Mouse (Mus musculus) embryonic fibroblast, embryonic 13.5 days (primary cell): Measurements from ENCODE around the gene Adamts4. TPM values are rescaled to one million over a fixed set of nuclear protein-coding genes. Genes with fewer than 3 reads are reported as not detected.

ENCODE experiments used
- H3K27ac ChIP-seq: 2 replicates; pipeline ENCODE4 v1.5.1; 2012; ENCODE audit warnings: low read length, control low read depth, inconsistent platforms; ENCODE audit not compliant: insufficient read depth
- H3K4me1 ChIP-seq: 2 replicates; pipeline ENCODE4 v1.6.1; 2011; ENCODE audit warnings: low read length; ENCODE audit not compliant: control insufficient read depth, insufficient read depth
- H3K4me3 ChIP-seq: 2 replicates; pipeline ENCODE4 v1.5.1; 2011; ENCODE audit warnings: mild to moderate bottlenecking, control low read depth, low read length; ENCODE audit not compliant: insufficient read depth
- CTCF ChIP-seq: IDR thresholded peaks from 2 replicates; pipeline ENCODE4 v1.5.1; 2011; ENCODE audit warnings: mild to moderate bottlenecking, control low read depth, low read length, moderate library complexity, borderline replicate concordance; ENCODE audit not compliant: insufficient read depth
- POLR2A ChIP-seq: IDR thresholded peaks from 2 replicates; pipeline ENCODE4 v1.6.1; 2011; ENCODE audit warnings: low read depth, mild to moderate bottlenecking, control low read depth, low read length, moderate library complexity
- polyA plus RNA-seq: library from polyadenylated mRNA; stranded (reverse); fragments of >200 nt; gene quantifications from 2 replicates; pipeline ENCODE4 v1.2.4, GENCODE M21; 2011; ENCODE audit warnings: low read depth; ENCODE audit not compliant: missing spikeins, insufficient read length

Gene Adamts4
- 24.3 and 25.8 TPM in 2 replicates for polyA plus RNA-seq

DNA sequence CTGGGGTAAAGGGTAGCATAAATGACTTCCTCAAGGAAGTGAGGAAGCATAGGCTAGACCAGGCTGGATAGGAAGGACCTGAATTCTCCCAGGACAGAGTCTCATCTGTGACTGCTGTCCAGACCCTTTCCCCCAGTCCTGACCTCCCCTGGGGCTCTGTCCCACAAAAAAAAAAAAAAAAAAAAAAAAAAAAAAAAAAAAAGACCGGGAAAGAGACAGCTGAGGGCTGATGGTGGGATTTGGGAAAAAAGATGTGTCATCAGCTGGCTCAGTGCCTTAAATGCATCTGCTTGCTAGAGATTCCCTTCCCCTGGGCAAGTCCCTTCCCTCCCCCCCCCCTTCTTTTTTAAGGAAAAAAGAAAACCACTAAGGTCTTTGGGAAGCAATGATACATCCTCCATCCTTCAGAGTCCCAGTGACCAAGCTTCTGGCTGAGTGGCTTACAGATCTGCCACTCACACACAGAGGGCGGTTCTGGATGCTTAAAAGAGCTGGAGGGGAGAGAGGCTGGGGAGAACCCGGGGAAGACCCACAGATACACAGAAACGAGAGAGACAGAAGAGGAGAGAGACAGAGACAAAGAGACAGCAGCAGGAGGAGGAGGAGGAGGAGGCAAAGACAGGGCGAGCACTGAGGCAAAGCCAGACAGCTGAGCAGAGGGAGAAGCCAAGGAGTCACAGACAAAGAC lies at the start of gene Adamts4:
Adamts4 (plus strand) TSS at position 509 of the 688 bp plus-strand sequence.
- peaks cover 3% of the 10 kb centered on the region for H3K4me1 ChIP-seq
- peak within 1 kb of the TSS; percentile 88 for H3K27ac ChIP-seq
- H3K4me3 ChIP-seq, result peak within 1 kb of the TSS; percentile 24
- peak; percentile 98 for TF ChIP-seq POLR2A
- no peak for TF ChIP-seq CTCF

DNA sequence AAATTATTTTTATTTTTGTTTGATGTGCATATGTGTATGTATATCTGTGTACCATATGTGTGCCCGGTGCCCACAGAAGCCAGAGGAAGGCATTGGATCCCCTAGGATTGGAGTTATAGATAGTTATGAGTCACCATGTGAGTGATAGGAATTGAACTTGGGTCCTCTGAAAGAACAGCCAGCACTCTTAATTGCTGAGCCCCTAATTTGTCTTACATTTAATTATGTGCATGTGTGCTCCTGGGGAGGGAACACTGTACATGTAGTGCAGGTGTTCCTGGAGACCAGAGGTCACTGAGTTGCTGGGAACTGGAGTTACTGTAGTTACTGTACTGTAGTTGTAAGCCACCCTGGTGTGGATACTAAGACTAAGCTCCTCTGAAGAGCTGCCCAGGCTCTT lies 49.5 kb upstream of the Adamts4 start:
- H3K4me3 ChIP-seq, result no peak overlapping the region
- no peak overlapping the region for H3K27ac ChIP-seq
- no peak for TF ChIP-seq POLR2A
- no peak for TF ChIP-seq CTCF
- no peaks in the 10 kb centered on the region for H3K4me1 ChIP-seq

DNA sequence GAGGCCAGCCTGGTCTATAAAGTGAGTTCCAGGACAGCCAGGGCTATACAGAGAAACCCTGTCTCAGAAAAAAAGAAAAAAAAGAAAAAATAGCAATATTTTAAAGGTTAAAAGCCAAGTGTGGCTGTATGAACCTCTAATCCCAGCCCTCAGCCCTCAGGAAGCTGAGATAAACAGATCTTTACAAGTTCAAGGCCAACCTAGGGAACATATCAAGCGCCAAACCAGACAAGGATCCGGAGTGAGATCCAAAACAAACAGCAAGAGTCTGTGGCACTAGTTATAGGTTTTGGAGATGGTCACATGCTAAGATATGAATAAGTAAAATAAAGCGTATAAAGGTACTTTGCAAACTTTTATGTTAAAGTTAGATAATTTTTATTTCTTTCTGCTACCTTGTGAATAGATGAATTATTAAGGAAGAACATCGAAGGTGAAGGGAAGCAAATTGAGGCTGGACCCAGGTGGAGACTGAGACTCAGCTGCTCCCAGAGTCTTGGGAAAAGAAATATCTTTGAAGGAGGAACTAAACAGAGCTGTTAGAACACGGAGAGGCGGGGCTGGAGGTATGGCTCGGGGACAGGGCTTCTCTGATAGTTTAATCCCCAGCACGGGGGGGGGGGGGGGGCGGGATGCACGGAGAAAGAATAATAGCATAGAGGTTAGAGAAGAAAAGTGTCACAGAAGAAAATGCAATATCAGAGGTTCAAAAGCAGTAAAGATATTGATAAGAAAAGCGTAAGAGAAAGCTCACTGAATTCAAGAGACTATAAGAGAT lies 46.6 kb upstream of the Adamts4 start:
- no peak for TF ChIP-seq POLR2A
- no peak overlapping the region for H3K4me3 ChIP-seq
- H3K4me1 ChIP-seq, result no peaks in the 10 kb centered on the region
- no peak overlapping the region for H3K27ac ChIP-seq

DNA sequence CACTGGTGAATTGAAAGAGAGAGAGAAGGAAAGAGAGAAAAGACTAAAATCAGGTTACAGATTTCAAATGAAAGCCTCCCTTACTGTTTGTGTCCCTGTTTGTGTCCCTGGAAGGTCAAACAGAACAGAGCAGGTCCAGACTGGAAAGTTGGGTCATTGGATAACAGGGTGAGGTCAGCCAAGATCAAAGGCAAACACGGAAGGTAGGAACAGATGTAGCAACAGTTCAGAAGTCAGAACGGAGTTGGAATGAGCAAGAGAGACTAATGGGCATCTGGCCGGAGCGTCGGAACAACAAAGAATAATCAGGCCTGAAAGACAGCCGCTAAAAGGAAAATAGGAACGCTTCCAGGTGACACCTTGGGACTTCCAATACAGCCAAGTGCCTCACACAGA lies 46.0 kb upstream of the Adamts4 start:
- H3K4me1 ChIP-seq, result no peaks in the 10 kb centered on the region
- TF ChIP-seq POLR2A (no peak), CTCF (no peak)
- no peak overlapping the region for H3K4me3 ChIP-seq
- H3K27ac ChIP-seq, result no peak overlapping the region

DNA sequence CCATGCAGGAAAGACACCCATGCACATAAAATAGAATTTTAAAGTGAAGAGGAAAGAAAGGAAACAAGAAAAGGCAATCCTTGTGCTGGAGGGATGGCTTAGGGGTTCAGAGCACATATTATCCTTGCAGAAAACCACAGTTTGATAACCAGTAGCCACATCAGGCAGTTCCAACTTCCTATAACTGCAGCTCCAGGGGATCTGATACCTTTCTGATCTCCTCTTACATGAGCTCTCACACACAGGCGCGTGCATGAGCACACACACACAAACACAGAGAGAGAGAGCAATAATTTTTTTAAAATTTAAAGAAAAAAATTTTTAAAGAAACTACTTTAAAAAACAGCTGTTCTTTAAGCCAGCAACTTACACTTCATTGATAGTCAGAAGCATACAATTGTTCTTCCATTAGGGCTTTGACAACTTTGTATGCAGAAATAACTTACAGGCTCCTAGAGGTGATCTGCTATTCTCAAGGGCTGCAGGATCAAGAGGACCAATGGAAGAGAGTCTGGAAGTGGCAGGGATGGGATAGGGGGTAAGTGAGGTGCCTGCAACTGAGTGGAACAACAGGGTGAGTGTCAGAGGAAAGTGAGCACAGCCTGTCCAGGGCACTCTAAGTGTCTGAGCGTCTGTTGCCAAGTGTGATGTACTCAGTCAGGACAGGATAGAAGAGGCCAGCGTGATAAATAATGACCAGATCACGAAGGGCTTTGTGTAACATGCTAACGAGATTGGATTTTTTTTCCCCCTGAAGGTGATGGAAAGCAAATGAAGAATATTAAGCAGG lies 44.3 kb upstream of the Adamts4 start:
- H3K4me3 ChIP-seq, result no peak overlapping the region
- no peak overlapping the region for H3K27ac ChIP-seq
- no peaks in the 10 kb centered on the region for H3K4me1 ChIP-seq
- TF ChIP-seq CTCF (no peak), POLR2A (no peak)

DNA sequence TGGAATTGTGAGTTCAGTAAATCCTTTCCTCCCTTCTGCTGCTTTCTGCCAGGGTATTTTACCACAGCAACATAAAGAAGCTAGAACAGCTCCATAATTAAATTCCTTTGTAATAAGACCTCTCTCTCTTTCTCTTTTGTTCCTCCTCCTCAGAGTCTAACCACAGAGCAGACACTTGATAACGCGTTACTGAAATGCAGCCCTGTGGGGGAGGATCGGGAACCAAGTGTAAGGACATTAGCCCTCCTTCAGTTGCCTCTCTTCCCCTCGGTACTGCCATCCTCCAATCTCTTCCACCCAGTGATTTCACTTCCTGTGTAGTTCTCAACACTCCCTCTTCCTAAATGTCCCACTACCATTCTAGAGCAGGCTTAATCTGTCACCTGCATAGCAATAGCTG lies 40.8 kb upstream of the Adamts4 start:
- TF ChIP-seq POLR2A (no peak), CTCF (no peak)
- Histone ChIP-seq H3K4me1 (no peaks in the 10 kb centered on the region), H3K4me3 (no peak overlapping the region), H3K27ac (no peak overlapping the region)

DNA sequence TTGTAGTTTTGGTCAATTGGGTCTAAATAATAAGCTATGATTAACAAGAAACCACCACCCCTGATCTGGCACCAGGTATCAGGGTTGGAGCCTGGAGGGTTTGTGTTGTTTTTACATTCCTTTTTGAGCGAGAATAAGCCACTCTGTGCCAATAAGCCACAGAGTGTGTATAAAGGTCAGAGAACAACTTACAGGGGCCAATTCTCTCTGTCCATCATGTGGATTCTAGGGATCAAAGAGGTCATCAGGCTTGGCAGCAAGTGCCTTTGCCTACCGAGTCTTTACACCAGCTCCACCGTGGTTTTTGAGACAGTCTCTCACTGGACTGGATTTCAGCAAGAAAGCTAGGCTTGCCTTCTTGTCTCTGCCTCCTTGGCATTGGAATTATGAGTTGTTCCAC lies 37.4 kb upstream of the Adamts4 start:
- no peak overlapping the region for H3K27ac ChIP-seq
- no peak for TF ChIP-seq CTCF
- TF ChIP-seq POLR2A, result no peak
- no peaks in the 10 kb centered on the region for H3K4me1 ChIP-seq
- no peak overlapping the region for H3K4me3 ChIP-seq

DNA sequence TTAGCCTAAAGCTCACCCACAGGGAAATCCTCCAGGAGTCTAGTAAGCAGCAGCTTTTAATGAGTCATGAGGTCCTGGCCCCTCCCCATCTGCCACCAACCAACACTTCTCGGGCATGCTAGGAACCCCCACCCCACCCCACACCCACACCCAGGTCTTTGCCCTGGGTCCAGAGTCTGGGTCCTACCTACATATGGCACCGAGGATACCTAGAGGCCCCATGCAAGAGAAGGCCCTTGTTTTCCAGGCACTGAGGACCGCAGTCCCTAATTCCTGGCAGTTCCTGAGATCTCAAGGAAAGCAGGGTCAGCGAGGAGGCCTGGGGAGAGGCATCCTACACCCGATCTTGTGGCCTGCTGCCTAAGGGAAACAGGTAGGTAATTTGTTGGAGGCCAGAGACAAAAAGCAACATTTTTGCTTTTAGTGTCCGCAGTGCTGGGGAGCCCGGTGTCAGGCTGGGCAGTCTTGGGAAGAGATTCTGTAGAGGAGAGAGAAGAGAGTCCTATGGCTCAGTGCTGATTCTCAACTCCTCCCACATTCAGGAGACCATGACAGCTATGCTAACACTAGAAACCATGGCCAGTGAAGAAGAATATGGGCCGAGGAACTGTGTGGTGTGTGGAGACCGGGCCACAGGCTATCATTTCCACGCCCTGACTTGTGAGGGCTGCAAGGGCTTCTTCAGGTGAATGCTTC lies 36.3 kb upstream of the Adamts4 start, which contains the start of gene Nr1i3:
Nr1i3 (plus strand) TSS at position 170 of the 696 bp plus-strand sequence.
- no peak within 1 kb of the TSS for H3K27ac ChIP-seq
- no peaks in the 10 kb centered on the region for H3K4me1 ChIP-seq
- H3K4me3 ChIP-seq, result no peak within 1 kb of the TSS
- TF ChIP-seq POLR2A (no peak), CTCF (no peak)

DNA sequence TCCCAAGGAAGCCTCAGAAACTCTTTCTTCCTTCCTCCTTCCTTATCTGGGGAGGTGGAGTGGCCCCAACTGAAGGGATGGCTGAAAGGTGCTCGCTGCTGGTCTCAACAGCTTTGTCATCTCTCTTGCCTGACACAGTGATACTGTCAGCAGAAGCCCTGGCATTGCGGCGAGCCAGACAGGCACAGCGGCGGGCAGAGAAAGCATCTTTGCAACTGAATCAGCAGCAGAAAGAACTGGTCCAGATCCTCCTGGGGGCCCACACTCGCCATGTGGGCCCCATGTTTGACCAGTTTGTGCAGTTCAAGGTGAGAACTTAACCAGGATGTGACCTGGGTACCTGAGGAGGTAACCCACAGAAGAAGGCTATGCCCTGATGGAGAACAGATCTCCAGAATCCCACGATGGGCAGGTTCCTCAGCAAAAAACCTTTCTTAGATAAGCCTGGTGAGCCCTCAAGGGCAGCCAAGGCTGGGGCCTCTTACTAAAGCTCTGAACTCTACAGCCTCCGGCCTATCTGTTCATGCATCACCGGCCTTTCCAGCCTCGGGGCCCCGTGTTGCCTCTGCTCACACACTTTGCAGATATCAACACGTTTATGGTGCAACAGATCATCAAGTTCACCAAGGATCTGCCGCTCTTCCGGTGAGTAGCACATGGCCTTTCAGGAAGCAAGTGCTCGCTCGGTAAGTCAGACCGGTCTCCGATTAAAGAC lies 33.8 kb upstream of the Adamts4 start:
- Histone ChIP-seq H3K4me3 (no peak overlapping the region), H3K4me1 (peaks cover 2% of the 10 kb centered on the region; the same call in 1 of the 2 replicates), H3K27ac (no peak overlapping the region)
- no peak for TF ChIP-seq POLR2A
- no peak for TF ChIP-seq CTCF
